Mouse (Mus musculus): ENCODE results near the gene Tmem170b. TPM values are rescaled to one million over a fixed set of nuclear protein-coding genes. Genes with fewer than 3 reads are reported as not detected.

The Tmem170b gene
- polyA plus RNA-seq, 1 experiment from 2014 or later: 22.2 TPM

- Histone ChIP-seq H3K9ac (ENCODE audit: low read length) (no peak overlapping the region), H3K27me3 (ENCODE audit: control insufficient read depth, insufficient read depth, low read length) (no peaks in the 10 kb centered on the region), H3K4me1 (ENCODE audit: control insufficient read depth in 2 of 2, insufficient read depth in 2 of 2, low read length in 2 of 2) (peaks cover 0 to 2% of the 10 kb centered on the region in 2 experiments; a peak in 2 of 4 replicates), H3K36me3 (ENCODE audit: control insufficient read depth, insufficient read depth, low read length) (no peaks in the 10 kb centered on the region), H3K27ac (replicated peaks in 1 of 2; ENCODE audit: control insufficient read depth in 1 of 2, insufficient read depth in 1 of 2, low read depth in 2 of 2, low read length in 2 of 2) (no peak overlapping the region), H3K9me3 (ENCODE audit: control insufficient read depth, low read length) (no peaks in the 10 kb centered on the region), H3K4me3 (ENCODE audit: control insufficient read depth in 1 of 2, insufficient read depth in 1 of 2, low read depth in 1 of 2, low read length in 2 of 2) (no peak overlapping the region), H3K4me2 (ENCODE audit: low read length) (no peak overlapping the region)
- no peak for ATAC-seq (ENCODE audit: insufficient number of reproducible peaks, insufficient read depth, low FRiP score, low read depth)
- WGBS: 46% methylated on average over 5 of the region's 5 CpGs
These were observed 9.3 kb downstream of the Tmem170b start for GRCm38 (mm10) chr13:41614982-41615381.

GRCm38 (mm10) chr13:41619470-41619869 lies 13.8 kb downstream of the Tmem170b start:
- H3K9me3 ChIP-seq (ENCODE audit: control insufficient read depth, low read length): no peaks in the 10 kb centered on the region
- no peak overlapping the region for H3K9ac ChIP-seq (ENCODE audit: low read length)
- 68% methylated on average over 4 of the region's 4 CpGs for WGBS
- peak; percentile 26; the same call in 1 of the 2 replicates for ATAC-seq (ENCODE audit: insufficient number of reproducible peaks, insufficient read depth, low FRiP score, low read depth)
- H3K36me3 ChIP-seq (ENCODE audit: control insufficient read depth, insufficient read depth, low read length): no peaks in the 10 kb centered on the region
- H3K27me3 ChIP-seq (ENCODE audit: control insufficient read depth, insufficient read depth, low read length): no peaks in the 10 kb centered on the region
- no peak overlapping the region for H3K27ac ChIP-seq (replicated peaks in 1 of 2; ENCODE audit: control insufficient read depth in 1 of 2, insufficient read depth in 1 of 2, low read depth in 2 of 2, low read length in 2 of 2)
- H3K4me1 ChIP-seq (ENCODE audit: control insufficient read depth in 2 of 2, insufficient read depth in 2 of 2, low read length in 2 of 2): peaks cover 5 to 14% of the 10 kb centered on the region in 2 experiments
- H3K4me3 ChIP-seq (ENCODE audit: control insufficient read depth in 1 of 2, insufficient read depth in 1 of 2, low read depth in 1 of 2, low read length in 2 of 2): no peak overlapping the region
- H3K4me2 ChIP-seq (ENCODE audit: low read length): no peak overlapping the region

GRCm38 (mm10) chr13:41620132-41620531 lies 14.4 kb downstream of the Tmem170b start:
- Histone ChIP-seq H3K27me3 (ENCODE audit: control insufficient read depth, insufficient read depth, low read length) (no peaks in the 10 kb centered on the region), H3K9ac (ENCODE audit: low read length) (no peak overlapping the region), H3K4me2 (ENCODE audit: low read length) (no peak overlapping the region), H3K27ac (replicated peaks in 1 of 2; ENCODE audit: control insufficient read depth in 1 of 2, insufficient read depth in 1 of 2, low read depth in 2 of 2, low read length in 2 of 2) (no peak overlapping the region), H3K4me1 (ENCODE audit: control insufficient read depth in 2 of 2, insufficient read depth in 2 of 2, low read length in 2 of 2) (peaks cover 5 to 17% of the 10 kb centered on the region in 2 experiments), H3K9me3 (ENCODE audit: control insufficient read depth, low read length) (no peaks in the 10 kb centered on the region), H3K4me3 (ENCODE audit: control insufficient read depth in 1 of 2, insufficient read depth in 1 of 2, low read depth in 1 of 2, low read length in 2 of 2) (no peak overlapping the region), H3K36me3 (ENCODE audit: control insufficient read depth, insufficient read depth, low read length) (no peaks in the 10 kb centered on the region)
- no peak for ATAC-seq (ENCODE audit: insufficient number of reproducible peaks, insufficient read depth, low FRiP score, low read depth)
- 68% methylated on average over 4 of the region's 4 CpGs for WGBS

- H3K27ac ChIP-seq (replicated peaks in 1 of 2; ENCODE audit: control insufficient read depth in 1 of 2, insufficient read depth in 1 of 2, low read depth in 2 of 2, low read length in 2 of 2): no peak overlapping the region
- 57% methylated on average over 1 of the region's 1 CpGs for WGBS
These were observed 18.4 kb downstream of the Tmem170b start for GRCm38 (mm10) chr13:41624123-41624522.

GRCm38 (mm10) chr13:41625248-41625647 lies 19.5 kb downstream of the Tmem170b start:
- H3K4me3 ChIP-seq (ENCODE audit: control insufficient read depth in 1 of 2, insufficient read depth in 1 of 2, low read depth in 1 of 2, low read length in 2 of 2): no peak overlapping the region
- peaks cover 15% of the 10 kb centered on the region for H3K36me3 ChIP-seq (ENCODE audit: control insufficient read depth, insufficient read depth, low read length)
- no peak overlapping the region for H3K27ac ChIP-seq (replicated peaks in 1 of 2; ENCODE audit: control insufficient read depth in 1 of 2, insufficient read depth in 1 of 2, low read depth in 2 of 2, low read length in 2 of 2)
- H3K9me3 ChIP-seq (ENCODE audit: control insufficient read depth, low read length): no peaks in the 10 kb centered on the region
- H3K4me1 ChIP-seq (ENCODE audit: control insufficient read depth in 2 of 2, insufficient read depth in 2 of 2, low read length in 2 of 2): peaks cover 3 to 17% of the 10 kb centered on the region in 2 experiments
- H3K27me3 ChIP-seq (ENCODE audit: control insufficient read depth, insufficient read depth, low read length): no peaks in the 10 kb centered on the region
- no peak for ATAC-seq (ENCODE audit: insufficient number of reproducible peaks, insufficient read depth, low FRiP score, low read depth)
- WGBS: 82% methylated on average over 3 of the region's 3 CpGs
- no peak overlapping the region for H3K9ac ChIP-seq (ENCODE audit: low read length)
- no peak overlapping the region for H3K4me2 ChIP-seq (ENCODE audit: low read length)

More at GRCm38 (mm10) chr13:41624123-41624522, 18.4 kb downstream of the Tmem170b start:
- peaks cover 11% of the 10 kb centered on the region for H3K36me3 ChIP-seq (ENCODE audit: control insufficient read depth, insufficient read depth, low read length)
- no peak overlapping the region for H3K9ac ChIP-seq (ENCODE audit: low read length)
- no peak overlapping the region for H3K4me3 ChIP-seq (ENCODE audit: control insufficient read depth in 1 of 2, insufficient read depth in 1 of 2, low read depth in 1 of 2, low read length in 2 of 2)
- no peak overlapping the region for H3K4me2 ChIP-seq (ENCODE audit: low read length)
- H3K9me3 ChIP-seq (ENCODE audit: control insufficient read depth, low read length): no peaks in the 10 kb centered on the region
- no peaks in the 10 kb centered on the region for H3K27me3 ChIP-seq (ENCODE audit: control insufficient read depth, insufficient read depth, low read length)
- ATAC-seq (ENCODE audit: insufficient number of reproducible peaks, insufficient read depth, low FRiP score, low read depth): no peak
- H3K4me1 ChIP-seq (ENCODE audit: control insufficient read depth in 2 of 2, insufficient read depth in 2 of 2, low read length in 2 of 2): peaks cover 3 to 17% of the 10 kb centered on the region in 2 experiments

GRCm38 (mm10) chr13:41627277-41627916 lies 21.7 kb downstream of the Tmem170b start:
- ATAC-seq (ENCODE audit: insufficient number of reproducible peaks, insufficient read depth, low FRiP score, low read depth): no peak

GRCm38 (mm10) chr13:41634401-41634818 lies 28.7 kb downstream of the Tmem170b start:
- peaks cover 32% of the 10 kb centered on the region for H3K36me3 ChIP-seq (ENCODE audit: control insufficient read depth, insufficient read depth, low read length)
- no peak overlapping the region for H3K4me3 ChIP-seq (ENCODE audit: control insufficient read depth in 1 of 2, insufficient read depth in 1 of 2, low read depth in 1 of 2, low read length in 2 of 2)
- ATAC-seq (ENCODE audit: insufficient number of reproducible peaks, insufficient read depth, low FRiP score, low read depth): no peak
- no peaks in the 10 kb centered on the region for H3K9me3 ChIP-seq (ENCODE audit: control insufficient read depth, low read length)
- H3K9ac ChIP-seq (ENCODE audit: low read length): no peak overlapping the region
- 29% methylated on average over 13 of the region's 13 CpGs for WGBS
- H3K27ac ChIP-seq (replicated peaks in 1 of 2; ENCODE audit: control insufficient read depth in 1 of 2, insufficient read depth in 1 of 2, low read depth in 2 of 2, low read length in 2 of 2): no peak overlapping the region
- peaks cover 2 to 3% of the 10 kb centered on the region in 2 experiments; a peak in 1 of 4 replicates for H3K4me1 ChIP-seq (ENCODE audit: control insufficient read depth in 2 of 2, insufficient read depth in 2 of 2, low read length in 2 of 2)
- H3K27me3 ChIP-seq (ENCODE audit: control insufficient read depth, insufficient read depth, low read length): no peaks in the 10 kb centered on the region
- H3K4me2 ChIP-seq (ENCODE audit: low read length): no peak overlapping the region

More at GRCm38 (mm10) chr13:41627277-41627916, 21.7 kb downstream of the Tmem170b start:
- WGBS: 56% methylated on average over 3 of the region's 3 CpGs
- H3K4me2 ChIP-seq (ENCODE audit: low read length): no peak overlapping the region
- no peaks in the 10 kb centered on the region for H3K27me3 ChIP-seq (ENCODE audit: control insufficient read depth, insufficient read depth, low read length)
- H3K4me3 ChIP-seq (ENCODE audit: control insufficient read depth in 1 of 2, insufficient read depth in 1 of 2, low read depth in 1 of 2, low read length in 2 of 2): no peak overlapping the region
- no peak overlapping the region for H3K27ac ChIP-seq (replicated peaks in 1 of 2; ENCODE audit: control insufficient read depth in 1 of 2, insufficient read depth in 1 of 2, low read depth in 2 of 2, low read length in 2 of 2)
- H3K9me3 ChIP-seq (ENCODE audit: control insufficient read depth, low read length): no peaks in the 10 kb centered on the region
- H3K9ac ChIP-seq (ENCODE audit: low read length): no peak overlapping the region
- peaks cover 30% of the 10 kb centered on the region for H3K36me3 ChIP-seq (ENCODE audit: control insufficient read depth, insufficient read depth, low read length)
- H3K4me1 ChIP-seq (ENCODE audit: control insufficient read depth in 2 of 2, insufficient read depth in 2 of 2, low read length in 2 of 2): peaks cover 3 to 17% of the 10 kb centered on the region in 2 experiments

Data from heart, embryonic 14.5 days (tissue).